Mouse (Mus musculus): ENCODE measurements around the gene Tubb4a. TPM values are rescaled to one million over a fixed set of nuclear protein-coding genes. Genes with fewer than 3 reads are reported as not detected.

Gene Tubb4a
- total and polyA plus RNA-seq, 3 experiments: 0.89 to 2.1 TPM; not detected in 1

GRCm38 (mm10) chr17:57079919-57080318, 7.7 kb downstream of the Tubb4a start:
- Histone ChIP-seq H3K36me3 (replicated peaks in 1 of 2; ENCODE audit: control insufficient read depth in 1 of 2, insufficient read depth in 1 of 2, low read length in 1 of 2) (peaks cover 19 to 60% of the 10 kb centered on the region in 2 experiments), H3K27me3 (replicated peaks) (no peaks in the 10 kb centered on the region), H3K9me3 (replicated peaks; ENCODE audit: low read length) (no peaks in the 10 kb centered on the region), H3K9ac (ENCODE audit: insufficient read depth, low read depth) (no peak overlapping the region), H3K27ac (ENCODE audit: insufficient read depth, low read depth) (no peak overlapping the region), H3K4me2 (ENCODE audit: insufficient read depth, low read depth, poor library complexity, severe bottlenecking) (no peak overlapping the region; the same call in 1 of the 2 replicates), H3K79me2 (replicated peaks; ENCODE audit: control insufficient read depth, extremely low read depth, insufficient read depth, poor library complexity, severe bottlenecking) (peaks cover 9% of the 10 kb centered on the region; the same call in 1 of the 2 replicates), H3K4me3 (replicated peaks in 1 of 3; ENCODE audit: low read depth in 2 of 3, low read length in 2 of 3, poor library complexity in 1 of 3) (no peak overlapping the region), H3K4me1 (ENCODE audit: control insufficient read depth in 1 of 2, insufficient read depth in 2 of 2) (peaks cover 26 to 54% of the 10 kb centered on the region in 2 experiments)
- TF ChIP-seq TBP (conservative IDR thresholded peaks at IDR 0.05; ENCODE audit: low read depth, low read length) (no peak), ETS1 (conservative IDR thresholded peaks at IDR 0.05; ENCODE audit: low read depth, low read length) (no peak), USF2 (conservative IDR thresholded peaks at IDR 0.05; ENCODE audit: low read depth, low read length) (no peak), ZMIZ1 (IDR thresholded peaks at IDR 0.05; ENCODE audit: low read depth, low read length) (no peak), UBTF (IDR thresholded peaks at IDR 0.05; ENCODE audit: low read depth, low read length) (no peak), MXI1 (IDR thresholded peaks at IDR 0.05; ENCODE audit: low read depth, low read length) (no peak)
- in situ Hi-C loops (cut with MboI; ENCODE audit: low pct_ligation_motif_present, low pct_unique_long_range_greater_than_20kb, low sequenced_read_pairs) (loop anchor here (25.0 kb wide), 1 partner anchor 257 kb away; no protein-coding TSS in a partner anchor), dilution Hi-C loops (cut with MboI; ENCODE audit: extremely low pct_ligation_motif_present, extremely low pct_unique_long_range_greater_than_20kb, low sequenced_read_pairs) (no loop called here)
- DNase-seq (ENCODE audit: extremely low read depth): no peak

DNA sequence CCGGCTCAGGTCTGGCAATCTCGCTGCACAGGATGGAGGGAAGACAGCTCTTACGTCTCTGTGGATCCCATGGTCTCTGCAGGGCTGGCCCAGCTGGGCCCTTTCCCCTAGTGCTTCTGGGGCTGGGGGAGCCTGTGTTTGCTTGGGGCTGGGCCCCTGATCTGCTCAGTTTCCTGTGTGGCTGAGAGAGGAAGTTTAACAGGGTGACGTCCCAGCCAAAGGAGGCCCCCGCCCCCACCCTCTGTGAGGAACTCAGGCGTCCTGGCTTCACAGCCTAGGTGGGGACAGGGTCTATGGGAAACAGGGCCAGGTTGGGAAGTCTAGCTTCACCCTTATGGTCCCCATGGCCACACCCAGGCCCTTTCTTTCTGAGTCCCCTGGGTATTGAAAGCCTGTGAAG, 9.2 kb downstream of the Tubb4a start, which contains the start of gene Dennd1c:
Dennd1c (minus strand) TSS at position 179 of the 400 bp plus-strand sequence.
- H3K4me2 ChIP-seq (ENCODE audit: insufficient read depth, low read depth, poor library complexity, severe bottlenecking): peak within 1 kb of the TSS; percentile 62
- peaks cover 21 to 60% of the 10 kb centered on the region in 2 experiments for H3K36me3 ChIP-seq (replicated peaks in 1 of 2; ENCODE audit: control insufficient read depth in 1 of 2, insufficient read depth in 1 of 2, low read length in 1 of 2)
- H3K27me3 ChIP-seq (replicated peaks): no peaks in the 10 kb centered on the region
- no peaks in the 10 kb centered on the region for H3K9me3 ChIP-seq (replicated peaks; ENCODE audit: low read length)
- dilution Hi-C loops (cut with MboI; ENCODE audit: extremely low pct_ligation_motif_present, extremely low pct_unique_long_range_greater_than_20kb, low sequenced_read_pairs): no loop called here
- H3K4me1 ChIP-seq (ENCODE audit: control insufficient read depth in 1 of 2, insufficient read depth in 2 of 2): peaks cover 26 to 54% of the 10 kb centered on the region in 2 experiments
- H3K79me2 ChIP-seq (replicated peaks; ENCODE audit: control insufficient read depth, extremely low read depth, insufficient read depth, poor library complexity, severe bottlenecking): peaks cover 9% of the 10 kb centered on the region; the same call in 1 of the 2 replicates
- H3K9ac ChIP-seq (ENCODE audit: insufficient read depth, low read depth): peak within 1 kb of the TSS; percentile 78
- in situ Hi-C loops (cut with MboI; ENCODE audit: low pct_ligation_motif_present, low pct_unique_long_range_greater_than_20kb, low sequenced_read_pairs): loop anchor here (25.0 kb wide), 1 partner anchor 259 kb away; no protein-coding TSS in a partner anchor
- DNase-seq (ENCODE audit: extremely low read depth): peak; percentile 80
- peak within 1 kb of the TSS; percentile 49 to 60 (median 59) for H3K4me3 ChIP-seq (replicated peaks in 1 of 3; ENCODE audit: low read depth in 2 of 3, low read length in 2 of 3, poor library complexity in 1 of 3)
- H3K27ac ChIP-seq (ENCODE audit: insufficient read depth, low read depth): peak within 1 kb of the TSS; percentile 80
- TF ChIP-seq SMC3 (IDR thresholded peaks at IDR 0.05; ENCODE audit: low read depth, low read length): no peak
- no peak for TF ChIP-seq ZKSCAN1 (IDR thresholded peaks at IDR 0.05; ENCODE audit: borderline replicate concordance, low read depth, low read length)
- TF ChIP-seq POLR2A (IDR thresholded peaks at IDR 0.05; ENCODE audit: low read depth, low read length): peak; percentile 68
- peak; percentile 76 for TF ChIP-seq CHD2 (IDR thresholded peaks at IDR 0.05; ENCODE audit: low read length)
- no peak for TF ChIP-seq MYC (IDR thresholded peaks at IDR 0.05; ENCODE audit: low read depth, low read length)
- no peak for TF ChIP-seq CTCF (conservative IDR thresholded peaks at IDR 0.05 in 1 of 2, IDR thresholded peaks at IDR 0.05 in 1 of 2; ENCODE audit: low read depth in 2 of 2, low read length in 2 of 2)
- TF ChIP-seq MAX (IDR thresholded peaks at IDR 0.05; ENCODE audit: low read length): no peak
- no peak for TF ChIP-seq ZC3H11A (IDR thresholded peaks at IDR 0.05; ENCODE audit: low read depth, low read length)
- no peak for TF ChIP-seq NRF1 (IDR thresholded peaks at IDR 0.05; ENCODE audit: low read depth, low read length)
- no peak for TF ChIP-seq UBTF (IDR thresholded peaks at IDR 0.05; ENCODE audit: low read depth, low read length)
- TF ChIP-seq CHD1 (IDR thresholded peaks at IDR 0.05; ENCODE audit: low read depth, low read length): no peak
- TF ChIP-seq TCF12 (IDR thresholded peaks at IDR 0.05; ENCODE audit: low read depth, low read length): peak; percentile 62
- TF ChIP-seq IRF4 (IDR thresholded peaks at IDR 0.05; ENCODE audit: low read depth, low read length): peak; percentile 25; the same call in 1 of the 2 replicates
- TF ChIP-seq MEF2A (IDR thresholded peaks at IDR 0.05; ENCODE audit: borderline replicate concordance, low read depth, low read length): no peak
- TF ChIP-seq RAD21 (IDR thresholded peaks at IDR 0.05; ENCODE audit: low read depth, low read length): no peak
- no peak for TF ChIP-seq MXI1 (IDR thresholded peaks at IDR 0.05; ENCODE audit: low read depth, low read length)
- TF ChIP-seq NELFE (IDR thresholded peaks at IDR 0.05; ENCODE audit: low read depth, low read length): peak; percentile 47; the same call in 1 of the 2 replicates
- no peak for TF ChIP-seq ZNF384 (IDR thresholded peaks at IDR 0.05; ENCODE audit: low read depth, low read length)
- TF ChIP-seq KAT2A (IDR thresholded peaks at IDR 0.05; ENCODE audit: insufficient replicate concordance, low read length): no peak
- TF ChIP-seq MAZ (IDR thresholded peaks at IDR 0.05; ENCODE audit: low read depth, low read length): 0 out of 2 replicates have a peak, but pooled peaks have one; percentile 30
- no peak for TF ChIP-seq RCOR1 (conservative IDR thresholded peaks at IDR 0.05; ENCODE audit: low read depth, low read length)
- peak; percentile 64 for TF ChIP-seq ELF1 (IDR thresholded peaks at IDR 0.05; ENCODE audit: low read depth, low read length)
- no peak for TF ChIP-seq ETS1 (conservative IDR thresholded peaks at IDR 0.05; ENCODE audit: low read depth, low read length)
- TF ChIP-seq BHLHE40 (IDR thresholded peaks at IDR 0.05; ENCODE audit: low read depth, low read length): no peak
- no peak for TF ChIP-seq PAX5 (IDR thresholded peaks at IDR 0.05; ENCODE audit: low read length)
- TF ChIP-seq EP300 (IDR thresholded peaks at IDR 0.05; ENCODE audit: low read length): no peak; the same call in 1 of the 2 replicates
- TF ChIP-seq USF1 (IDR thresholded peaks at IDR 0.05; ENCODE audit: low read depth, low read length): no peak
- 0 out of 2 replicates have a peak, but pooled peaks have one; percentile 55 for TF ChIP-seq SIN3A (IDR thresholded peaks at IDR 0.05; ENCODE audit: low read length)
- TF ChIP-seq JUND (conservative IDR thresholded peaks at IDR 0.05; ENCODE audit: low read depth, low read length): no peak
- no peak for TF ChIP-seq TBP (conservative IDR thresholded peaks at IDR 0.05; ENCODE audit: low read depth, low read length)
- no peak for TF ChIP-seq ZMIZ1 (IDR thresholded peaks at IDR 0.05; ENCODE audit: low read depth, low read length)
- TF ChIP-seq USF2 (conservative IDR thresholded peaks at IDR 0.05; ENCODE audit: low read depth, low read length): no peak

Measured in CH12.LX (cell line).